Mouse (Mus musculus) midbrain, embryonic 16.5 days (tissue): ENCODE results near the gene Casd1. TPM values are rescaled to one million over a fixed set of nuclear protein-coding genes. Genes with fewer than 3 reads are reported as not detected.
A peak's percentile ranks its signal among the peaks of the same experiment; 100 is the strongest.
"Not testable (repeated sequence)": the region's sequence is repeated elsewhere in the genome, so short reads cannot be mapped to it uniquely, and the experiment has no call there.

Experiments
- ATAC-seq: fragments of 200-750 bp; cut with Nextera tagmentation; 2 replicates; pipeline ENCODE4 v1.8.0; 2017; ENCODE audit warnings: moderate TSS enrichment
- H3K27ac ChIP-seq: fragments of 300-500 bp; sonication (generic); 2 replicates; pipeline ENCODE4 v1.5.1; 2014; ENCODE audit warnings: mild to moderate bottlenecking, low read length, mixed read lengths
- H3K27me3 ChIP-seq: fragments of 300-500 bp; sonication (generic); 2 replicates; pipeline ENCODE4 v1.6.1; 2014; ENCODE audit warnings: low read depth, low read length, mixed read lengths; ENCODE audit not compliant: control insufficient read depth, insufficient read depth
- H3K36me3 ChIP-seq: fragments of 300-500 bp; sonication (generic); 2 replicates; pipeline ENCODE4 v1.6.1; 2014; ENCODE audit warnings: mild to moderate bottlenecking, low read length, moderate library complexity, mixed read lengths; ENCODE audit not compliant: control insufficient read depth, insufficient read depth
- H3K4me1 ChIP-seq: fragments of 300-500 bp; sonication (generic); 2 replicates; pipeline ENCODE4 v1.6.1; 2014; ENCODE audit warnings: mild to moderate bottlenecking, low read length, mixed read lengths; ENCODE audit not compliant: control insufficient read depth, insufficient read depth
- H3K4me2 ChIP-seq: fragments of 300-500 bp; sonication (generic); 2 replicates; pipeline ENCODE4 v1.6.1; 2014; ENCODE audit warnings: mild to moderate bottlenecking, low read length, mixed read lengths
- H3K4me3 ChIP-seq: fragments of 300-500 bp; sonication (generic); 2 replicates; pipeline ENCODE4 v1.5.1; 2014; ENCODE audit warnings: low read depth, mild to moderate bottlenecking, low read length, moderate library complexity, mixed read lengths
- H3K9ac ChIP-seq: fragments of 300-500 bp; sonication (generic); 2 replicates; pipeline ENCODE4 v1.6.1; 2014; ENCODE audit warnings: low read depth, low read length, mixed read lengths
- H3K9me3 ChIP-seq: fragments of 300-500 bp; sonication (generic); replicated peaks from 2 replicates; pipeline ENCODE4 v1.6.1; 2014; ENCODE audit warnings: mild to moderate bottlenecking, low read length, mixed read lengths; ENCODE audit not compliant: control insufficient read depth, poor library complexity, severe bottlenecking
- WGBS: fragments of 180-500 bp; shearing (Covaris S2); extraction: QIAGEN DNeasy Blood & Tissue Kit; methylation state at CpG from one replicate; pipeline ENCODE4 v1.1.7; 2014; 5-methylcytosine and 5-hydroxymethylcytosine counted together
- polyA plus RNA-seq: library from polyadenylated mRNA; unstranded; fragments of >200 nt; fragmentation: Nextera tagmentation; extraction: Ambion mirVana; gene quantifications from 2 replicates; pipeline ENCODE4 v1.2.1, GENCODE M21; 2015

Gene Casd1
- polyA plus RNA-seq, 1 experiment from 2014 or later, result 48.6 TPM

- Histone ChIP-seq H3K36me3 (0 out of 2 replicates have a peak, but pooled peaks cover 2% of the 10 kb centered on the region), H3K27ac (no peak overlapping the region), H3K9me3 (no peaks in the 10 kb centered on the region), H3K9ac (no peak overlapping the region), H3K27me3 (no peaks in the 10 kb centered on the region), H3K4me1 (no peaks in the 10 kb centered on the region), H3K4me2 (no peak overlapping the region), H3K4me3 (no peak overlapping the region)
- no peak for ATAC-seq
- 74% methylated on average over 1 of the region's 1 CpGs for WGBS
Measured at GRCm38 (mm10) chr6:4634804-4635203, 34.2 kb downstream of the Casd1 start.

DNA sequence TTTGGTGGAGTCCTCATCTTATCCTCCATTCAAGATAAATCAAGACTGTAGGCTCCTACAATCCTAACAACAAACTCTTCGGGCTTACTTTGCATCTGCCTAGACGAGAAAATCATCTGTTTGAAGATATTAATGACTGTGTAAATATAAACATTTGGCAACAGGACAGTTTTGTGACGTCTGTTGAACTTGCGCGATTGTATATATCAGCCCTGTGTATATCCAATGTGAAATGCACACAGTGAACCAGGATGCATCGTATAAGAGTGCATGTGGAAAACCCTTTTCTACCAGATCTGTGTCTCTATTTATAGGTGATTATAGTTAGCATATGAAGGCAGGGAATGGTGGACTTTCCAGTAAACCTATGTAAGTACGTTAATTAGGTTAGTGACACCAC is 41.4 kb downstream of the Casd1 start:
- H3K27ac ChIP-seq, result no peak overlapping the region
- ATAC-seq, result no peak
- 96% methylated on average over 7 of the region's 7 CpGs for WGBS
- H3K9ac ChIP-seq, result no peak overlapping the region
- H3K36me3 ChIP-seq, result peaks cover 9% of the 10 kb centered on the region
- no peaks in the 10 kb centered on the region for H3K27me3 ChIP-seq
- H3K4me2 ChIP-seq, result no peak overlapping the region
- H3K4me3 ChIP-seq, result no peak overlapping the region
- H3K4me1 ChIP-seq, result no peaks in the 10 kb centered on the region
- no peaks in the 10 kb centered on the region for H3K9me3 ChIP-seq

- no peaks in the 10 kb centered on the region for H3K4me1 ChIP-seq
- peaks cover under 1% of the 10 kb centered on the region; the same call in 1 of the 2 replicates for H3K36me3 ChIP-seq
- H3K4me3 ChIP-seq, result no peak overlapping the region
- H3K9ac ChIP-seq, result no peak overlapping the region
- no peak overlapping the region for H3K27ac ChIP-seq
- no peaks in the 10 kb centered on the region for H3K9me3 ChIP-seq
- H3K27me3 ChIP-seq, result no peaks in the 10 kb centered on the region
- no peak overlapping the region for H3K4me2 ChIP-seq
- ATAC-seq, result no peak
- 87% methylated on average over 3 of the region's 3 CpGs for WGBS
Measured at GRCm38 (mm10) chr6:4647351-4647750, 46.7 kb downstream of the Casd1 start.

GRCm38 (mm10) chr6:4652596-4653134 is 52.0 kb downstream of the Casd1 start:
- ATAC-seq, result no peak
- Histone ChIP-seq H3K9ac (no peak overlapping the region), H3K4me2 (no peak overlapping the region), H3K27me3 (no peaks in the 10 kb centered on the region), H3K27ac (no peak overlapping the region), H3K4me3 (no peak overlapping the region), H3K4me1 (no peaks in the 10 kb centered on the region), H3K9me3 (no peaks in the 10 kb centered on the region), H3K36me3 (no peaks in the 10 kb centered on the region)
- WGBS, result 83% methylated on average over 8 of the region's 8 CpGs

DNA sequence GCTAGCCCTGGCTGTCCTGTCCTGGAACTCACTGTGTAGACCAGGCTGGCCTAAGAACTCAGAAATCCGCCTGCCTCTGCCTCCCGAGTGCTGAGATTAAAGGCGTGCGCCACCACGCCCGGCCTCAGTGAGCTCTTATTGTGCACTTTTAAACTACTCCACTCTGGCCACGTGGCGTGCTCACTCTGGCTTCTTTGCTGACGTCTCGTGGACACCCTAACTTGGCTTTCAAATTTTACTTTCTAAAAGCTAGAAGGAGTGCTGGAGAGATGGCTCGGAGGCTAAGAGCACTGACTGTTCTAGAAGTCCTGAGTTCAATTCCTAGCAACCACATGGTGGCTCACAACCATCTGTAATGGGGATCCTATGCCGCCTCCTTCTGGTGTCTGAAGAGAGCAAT is 53.1 kb downstream of the Casd1 start:
- H3K27ac ChIP-seq, H3K4me3 ChIP-seq, H3K4me2 ChIP-seq, H3K9ac ChIP-seq, H3K27me3 ChIP-seq, H3K4me1 ChIP-seq, H3K36me3 ChIP-seq, ATAC-seq, H3K9me3 ChIP-seq: not testable (repeated sequence)
- 96% methylated on average over 12 of the region's 12 CpGs for WGBS

GRCm38 (mm10) chr6:4655466-4655865 is 54.8 kb downstream of the Casd1 start:
- 68% methylated on average over 5 of the region's 5 CpGs for WGBS
- Histone ChIP-seq H3K4me3 (no peak overlapping the region), H3K4me2 (no peak overlapping the region), H3K27ac (no peak overlapping the region), H3K9ac (no peak overlapping the region), H3K36me3 (no peaks in the 10 kb centered on the region), H3K27me3 (no peaks in the 10 kb centered on the region), H3K9me3 (no peaks in the 10 kb centered on the region), H3K4me1 (no peaks in the 10 kb centered on the region)
- ATAC-seq, result no peak

- H3K36me3 ChIP-seq, result no peaks in the 10 kb centered on the region
- WGBS, result 89% methylated on average over 4 of the region's 4 CpGs
Measured at GRCm38 (mm10) chr6:4655924-4656323, 55.3 kb downstream of the Casd1 start.

DNA sequence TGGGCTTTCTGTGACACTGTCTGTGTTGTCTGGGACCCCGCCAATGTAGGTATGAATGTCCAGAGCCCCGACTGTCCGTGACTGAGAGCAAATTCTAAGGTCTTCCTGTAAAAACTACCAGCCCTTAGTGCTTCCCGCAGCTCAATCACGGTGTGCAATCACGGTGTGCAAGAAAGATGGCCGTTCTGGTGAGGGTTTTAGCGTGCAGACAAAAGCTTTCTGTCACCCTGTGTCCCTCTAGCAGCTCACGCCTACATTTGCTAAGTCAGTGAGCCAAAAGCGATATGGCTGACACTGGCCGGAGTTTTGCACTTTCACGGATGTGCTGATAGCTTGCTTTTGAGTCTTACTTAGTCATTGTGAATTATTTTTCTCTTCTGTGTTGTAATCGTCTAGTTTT is 58.2 kb downstream of the Casd1 start:
- 86% methylated on average over 13 of the region's 13 CpGs for WGBS
- no peaks in the 10 kb centered on the region for H3K4me1 ChIP-seq

More at GRCm38 (mm10) chr6:4655924-4656323, 55.3 kb downstream of the Casd1 start:
- H3K9me3 ChIP-seq, result no peaks in the 10 kb centered on the region
- no peaks in the 10 kb centered on the region for H3K4me1 ChIP-seq
- H3K4me3 ChIP-seq, result no peak overlapping the region
- ATAC-seq, result peak; percentile 56; the same call in 1 of the 2 replicates
- no peaks in the 10 kb centered on the region for H3K27me3 ChIP-seq
- no peak overlapping the region for H3K27ac ChIP-seq
- no peak overlapping the region for H3K4me2 ChIP-seq
- H3K9ac ChIP-seq, result no peak overlapping the region

DNA sequence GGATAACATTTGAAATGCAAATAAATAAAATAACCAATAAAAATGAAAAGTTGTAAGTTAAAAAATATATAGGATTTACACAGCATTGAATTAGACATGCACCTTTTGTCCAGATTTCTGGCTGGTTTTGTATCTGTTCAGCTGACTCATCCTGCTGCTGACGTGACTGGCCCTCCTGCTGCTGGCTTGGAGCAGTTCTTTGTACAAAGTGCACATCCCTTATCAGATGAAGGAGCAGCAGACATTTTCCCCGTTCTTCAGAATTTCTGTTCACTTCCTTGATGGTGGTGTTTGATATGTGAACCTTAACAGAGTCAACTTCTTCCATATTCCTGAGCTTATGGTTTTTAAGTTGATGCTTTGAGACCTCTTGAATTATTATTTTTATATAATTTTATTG is 62.9 kb downstream of the Casd1 start:
- H3K4me1 ChIP-seq, result no peaks in the 10 kb centered on the region
- 61% methylated on average over 2 of the region's 2 CpGs for WGBS

More for the DNA sequence above, 58.2 kb downstream of the Casd1 start:
- H3K4me3 ChIP-seq, result no peak overlapping the region
- H3K9ac ChIP-seq, result no peak overlapping the region
- no peak for ATAC-seq
- no peaks in the 10 kb centered on the region for H3K9me3 ChIP-seq
- H3K27ac ChIP-seq, result no peak overlapping the region
- H3K36me3 ChIP-seq, result no peaks in the 10 kb centered on the region
- no peaks in the 10 kb centered on the region for H3K27me3 ChIP-seq
- no peak overlapping the region for H3K4me2 ChIP-seq

More for the DNA sequence above, 62.9 kb downstream of the Casd1 start:
- no peaks in the 10 kb centered on the region for H3K27me3 ChIP-seq
- ATAC-seq, result no peak
- no peak overlapping the region for H3K9ac ChIP-seq
- no peaks in the 10 kb centered on the region for H3K36me3 ChIP-seq
- no peaks in the 10 kb centered on the region for H3K9me3 ChIP-seq
- H3K4me3 ChIP-seq, result no peak overlapping the region
- no peak overlapping the region for H3K4me2 ChIP-seq
- H3K27ac ChIP-seq, result no peak overlapping the region
